Mouse (Mus musculus) natural killer cell, adult 2 months (primary cell): ENCODE data around the gene Eno2.
A peak's percentile ranks its signal among the peaks of the same experiment; 100 is the strongest.

ENCODE experiments used
- DNase-seq, 2 experiments: peaks; one replicate each; pipeline ENCODE4 v3.0.0; 2022; ENCODE audit warnings: low spot score in 2 of 2

Eno2 gene

GRCm38 (mm10) chr6:124740211-124740887 is 29.1 kb downstream of the Eno2 start:
- no peak for DNase-seq

- no peak for DNase-seq
Observed at GRCm38 (mm10) chr6:124739231-124739796, 30.2 kb downstream of the Eno2 start.

- DNase-seq: no peak
Observed at GRCm38 (mm10) chr6:124738511-124739023, 30.9 kb downstream of the Eno2 start, which contains the start of gene Ptpn6. Ptpn6 (minus strand) TSS chr6:124738714.

- DNase-seq: no peak
Observed at GRCm38 (mm10) chr6:124737040-124737439, 32.4 kb downstream of the Eno2 start.

GRCm38 (mm10) chr6:124734417-124734816 is 35.1 kb downstream of the Eno2 start:
- no peak for DNase-seq

GRCm38 (mm10) chr6:124732476-124733370 is 36.8 kb downstream of the Eno2 start:
- DNase-seq: peak; percentile 67 to 81

GRCm38 (mm10) chr6:124731038-124731437 is 38.4 kb downstream of the Eno2 start:
- DNase-seq: no peak

- peak; percentile 54 to 55 for DNase-seq
Observed at GRCm38 (mm10) chr6:124729850-124730705, 39.4 kb downstream of the Eno2 start.

- DNase-seq: no peak
Observed at GRCm38 (mm10) chr6:124728621-124729020, 40.9 kb downstream of the Eno2 start.

- no peak for DNase-seq
Observed at GRCm38 (mm10) chr6:124724472-124724871, 45.0 kb downstream of the Eno2 start.

- DNase-seq: peak; percentile 81 to 89
Observed at GRCm38 (mm10) chr6:124723541-124723940, 45.9 kb downstream of the Eno2 start.

GRCm38 (mm10) chr6:124722876-124723473 is 46.5 kb downstream of the Eno2 start:
- no peak for DNase-seq

- DNase-seq: peak in 1 of 2 experiments; percentile 58
Observed at GRCm38 (mm10) chr6:124720904-124721303, 48.6 kb downstream of the Eno2 start.

- no peak for DNase-seq
Observed at GRCm38 (mm10) chr6:124719354-124719978, 50.0 kb downstream of the Eno2 start.

GRCm38 (mm10) chr6:124718703-124719102 is 50.8 kb downstream of the Eno2 start:
- no peak for DNase-seq

GRCm38 (mm10) chr6:124717968-124718367 is 51.5 kb downstream of the Eno2 start:
- no peak for DNase-seq

GRCm38 (mm10) chr6:124716864-124717490 is 52.5 kb downstream of the Eno2 start:
- peak; percentile 53 to 66 for DNase-seq

GRCm38 (mm10) chr6:124712918-124713317 is 56.6 kb downstream of the Eno2 start:
- DNase-seq: no peak

GRCm38 (mm10) chr6:124711824-124712782 is 57.4 kb downstream of the Eno2 start, which contains the start of the genes Emg1 and Phb2:
Emg1 (minus strand) TSS chr6:124712178.
Phb2 (plus strand) TSS chr6:124712336.
- DNase-seq: peak; percentile 97 to 98
